Mouse (Mus musculus) T-helper 1 cell (primary cell): Measurements from ENCODE around the gene Hgd.

Experiments
- in situ Hi-C: fragments of 300-600 bp; cut with MboI, MseI; formaldehyde crosslinking; loops from one replicate; pipeline ENCODE4 v1.15.1; 2025; ENCODE audit warnings: high pct_unique_total_duplicates

Hgd gene

DNA sequence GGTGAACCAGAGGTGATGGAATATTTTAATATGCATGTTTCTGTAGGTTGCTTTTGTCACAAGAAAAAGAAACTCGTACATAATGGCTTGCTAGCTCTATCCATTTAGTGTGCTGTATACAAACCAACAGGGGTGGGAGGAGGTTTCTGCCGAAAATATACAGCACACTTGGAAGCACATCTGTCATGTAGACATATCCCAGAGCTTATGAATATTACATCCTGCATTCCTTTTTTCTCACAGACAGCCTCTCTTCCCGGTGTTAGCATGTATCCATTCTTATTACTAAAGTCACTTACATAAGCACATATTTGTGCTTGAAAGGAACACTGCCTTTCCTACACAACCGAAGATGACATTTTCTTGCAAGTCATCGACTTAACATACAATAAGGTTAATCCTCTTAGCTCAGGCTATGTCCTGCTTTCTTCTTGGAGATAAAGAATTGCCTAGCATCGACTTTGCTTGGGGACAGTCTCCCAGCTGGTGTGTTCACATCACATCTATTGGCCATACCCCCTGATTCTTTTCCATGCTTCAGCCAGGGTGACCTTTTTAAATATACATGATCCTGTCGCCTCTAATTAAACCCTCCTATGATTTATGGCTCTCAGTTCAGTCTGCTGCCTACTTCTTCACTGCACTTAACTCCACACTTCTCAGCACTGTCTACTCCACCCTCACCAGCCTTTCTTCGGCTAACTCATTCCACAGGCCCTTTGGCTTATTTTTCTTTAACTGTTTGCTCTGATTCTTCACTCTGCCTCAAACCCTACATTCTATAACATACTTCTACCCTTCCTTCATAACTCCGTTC is 83.9 kb downstream of the Hgd start:
- in situ Hi-C loops, result loop anchor here (10.0 kb wide), 1 partner anchor 529 kb away; no protein-coding TSS in a partner anchor

GRCm38 (mm10) chr16:37665394-37665935 is 85.5 kb downstream of the Hgd start:
- in situ Hi-C loops, result loop anchor here (10.0 kb wide), 1 partner anchor 531 kb away; no protein-coding TSS in a partner anchor

- in situ Hi-C loops, result no loop called here
Observed at GRCm38 (mm10) chr16:37670666-37671283, 90.8 kb downstream of the Hgd start.

DNA sequence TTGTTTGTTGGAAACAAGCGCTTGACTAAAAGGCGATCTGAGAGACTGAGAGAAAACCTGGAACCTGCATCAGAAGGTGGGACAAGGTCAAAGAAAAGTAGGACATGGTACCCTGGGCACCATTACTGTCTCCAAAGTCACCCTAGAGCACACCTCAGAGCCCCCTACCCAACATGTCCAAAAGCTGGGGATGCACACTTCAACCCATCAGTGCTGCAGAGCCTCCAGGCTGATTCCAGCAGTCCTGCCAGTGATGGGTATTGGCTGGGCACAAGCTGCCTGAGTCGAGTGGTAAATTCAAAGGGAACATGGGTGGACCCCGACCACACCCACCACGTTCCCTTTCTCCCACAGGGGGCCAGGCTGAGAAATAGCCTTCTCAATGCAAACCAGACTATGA is 95.4 kb downstream of the Hgd start:
- in situ Hi-C loops, result no loop called here

- in situ Hi-C loops, result no loop called here
Observed at GRCm38 (mm10) chr16:37676024-37676676, 96.2 kb downstream of the Hgd start.

DNA sequence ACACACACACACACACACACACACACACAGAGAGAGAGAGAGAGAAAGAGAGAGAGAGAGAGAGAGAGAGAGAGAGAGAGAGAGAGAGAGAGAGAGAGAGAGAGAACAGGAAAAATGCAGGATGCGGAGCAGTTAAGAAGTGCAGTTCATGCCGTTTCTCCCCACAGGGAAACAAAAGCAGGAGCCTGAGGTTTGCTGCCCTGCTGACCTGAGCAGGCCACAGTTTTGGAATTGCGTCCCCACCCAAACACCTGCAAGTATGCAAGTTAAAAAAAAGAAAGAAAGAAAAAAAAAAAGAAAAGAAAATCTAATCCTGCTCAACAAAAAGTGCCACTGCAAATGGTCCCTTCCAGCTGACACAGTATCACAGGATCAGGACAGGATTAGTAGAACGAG is 96.7 kb downstream of the Hgd start:
- in situ Hi-C loops, result no loop called here

- in situ Hi-C loops, result no loop called here
Observed at GRCm38 (mm10) chr16:37677586-37677985, 97.6 kb downstream of the Hgd start.

GRCm38 (mm10) chr16:37680216-37680615 is 100.3 kb downstream of the Hgd start:
- in situ Hi-C loops, result loop anchor here (10.0 kb wide), 1 partner anchor 575 kb away; no protein-coding TSS in a partner anchor

DNA sequence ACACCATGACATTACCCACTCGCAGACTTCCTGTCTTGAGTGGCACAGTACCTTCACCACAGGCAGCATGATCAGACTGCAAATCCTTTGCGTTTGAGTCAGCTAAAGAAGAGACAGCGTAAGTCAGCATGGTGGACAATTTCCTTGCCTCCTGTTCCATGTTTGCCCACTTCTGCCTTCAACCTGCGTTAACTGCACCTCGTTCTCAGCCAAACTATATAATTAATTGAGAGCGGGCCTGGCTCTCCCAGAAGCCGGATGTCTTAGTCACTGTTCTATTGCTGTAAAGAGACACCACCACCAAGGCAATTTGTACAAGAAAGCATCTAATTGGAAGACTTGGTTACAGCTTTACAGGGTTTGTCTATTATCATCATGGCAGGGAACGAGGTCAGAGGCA is 100.9 kb downstream of the Hgd start:
- in situ Hi-C loops, result loop anchor here (10.0 kb wide), 1 partner anchor 576 kb away; no protein-coding TSS in a partner anchor
